Mouse (Mus musculus) CH12.LX (cell line): ENCODE measurements around the gene Pih1d3.

ENCODE experiments used
- CTCF ChIP-seq, 2 experiments: IDR thresholded peaks in 1 of 2; conservative IDR thresholded peaks in 1 of 2; 2 replicates each; pipeline ENCODE4 v1.5.1; 2011 to 2012; ENCODE audit warnings: low read depth in 2 of 2, low read length in 2 of 2, improper control_type of control experiment in 1 of 2, inconsistent platforms in 1 of 2, mild to moderate bottlenecking in 1 of 2, moderate library complexity in 1 of 2
- EP300 ChIP-seq: IDR thresholded peaks from 2 replicates; pipeline ENCODE4 v1.6.1; 2011; ENCODE audit warnings: low read length, improper control_type of control experiment
- KAT2A ChIP-seq: IDR thresholded peaks from 2 replicates; pipeline ENCODE4 v1.6.1; 2012; ENCODE audit warnings: low read length, improper control_type of control experiment, inconsistent platforms; ENCODE audit not compliant: insufficient replicate concordance
- MAX ChIP-seq: IDR thresholded peaks from 2 replicates; pipeline ENCODE4 v1.6.1; 2011; ENCODE audit warnings: low read length, improper control_type of control experiment
- MAZ ChIP-seq: IDR thresholded peaks from 2 replicates; pipeline ENCODE4 v1.6.1; 2012; ENCODE audit warnings: low read depth, mild to moderate bottlenecking, inconsistent platforms, low read length, improper control_type of control experiment, moderate library complexity
- POLR2A ChIP-seq: IDR thresholded peaks from 2 replicates; pipeline ENCODE4 v1.6.1; 2011; ENCODE audit warnings: low read depth, mild to moderate bottlenecking, improper control_type of control experiment, low read length
- SMC3 ChIP-seq: IDR thresholded peaks from 2 replicates; pipeline ENCODE4 v1.6.1; 2011; ENCODE audit warnings: low read depth, low read length, improper control_type of control experiment
- TBP ChIP-seq: conservative IDR thresholded peaks from 2 replicates; pipeline ENCODE4 v1.6.1; 2011; ENCODE audit warnings: low read depth, low read length, improper control_type of control experiment
- USF2 ChIP-seq: conservative IDR thresholded peaks from 2 replicates; pipeline ENCODE4 v1.6.1; 2011; ENCODE audit warnings: low read depth, low read length, improper control_type of control experiment

DNA sequence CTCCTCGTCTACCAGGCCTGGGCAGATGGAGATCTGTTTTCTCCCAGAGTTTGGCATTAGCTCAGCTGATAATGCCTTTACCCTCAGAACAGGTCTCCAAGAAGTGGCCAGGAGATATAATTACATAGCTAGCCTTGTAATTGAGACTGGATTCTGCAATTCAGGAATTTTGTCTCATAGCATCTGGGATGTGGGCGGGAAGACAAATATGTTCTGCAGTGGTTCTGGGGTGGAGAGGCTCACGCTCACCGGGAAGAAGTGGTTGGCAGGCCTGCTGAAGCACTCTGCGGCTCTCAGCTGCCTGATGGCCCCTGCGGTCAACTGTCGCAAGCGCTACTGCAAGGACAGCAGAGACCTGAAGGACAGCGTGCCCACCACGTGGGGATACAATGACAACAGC lies 18.9 kb upstream of the Pih1d3 start:
- TF ChIP-seq TBP (no peak), USF2 (no peak), CTCF (conservative IDR thresholded peaks at IDR 0.05 in 1 of 2, IDR thresholded peaks at IDR 0.05 in 1 of 2; ENCODE audit: low read depth in 2 of 2, low read length in 2 of 2) (no peak), MAX (no peak), KAT2A (no peak), EP300 (no peak), POLR2A (no peak), SMC3 (no peak), MAZ (no peak)
